Mouse (Mus musculus) kidney, adult 2 months (tissue): Measurements from ENCODE around the gene Gm38394.

Experiments used
- CTCF ChIP-seq: fragments of 200-500 bp; conservative IDR thresholded peaks from 2 replicates; pipeline ENCODE4 v1.5.1; 2011; ENCODE audit warnings: low read depth, mild to moderate bottlenecking, control low read depth, low read length, moderate library complexity, mixed read lengths; ENCODE audit not compliant: insufficient read depth, insufficient read length
- POLR2A ChIP-seq: fragments of 200-500 bp; IDR thresholded peaks from one replicate; pipeline ENCODE4 v1.6.1; 2011; ENCODE audit warnings: low read depth, low read length, control low read depth

DNA sequence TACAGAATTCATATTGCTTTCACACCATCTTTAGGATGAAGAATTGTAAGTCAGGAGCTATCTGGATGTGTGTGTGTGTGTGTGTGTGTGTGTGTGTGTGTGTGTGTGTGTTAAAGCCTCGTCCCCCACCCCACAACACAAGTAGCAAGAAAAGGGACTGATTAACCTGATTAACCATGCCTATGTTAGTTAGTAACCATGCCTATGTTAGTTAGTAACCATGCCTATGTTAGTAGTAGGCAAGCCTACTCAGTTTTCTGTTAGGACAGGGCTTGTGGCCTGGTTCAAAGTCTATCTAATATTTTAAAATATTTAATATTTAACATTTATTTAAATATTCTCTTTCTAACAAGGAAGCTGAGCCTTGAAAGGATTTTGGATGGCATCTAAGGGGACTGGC is 49.7 kb downstream of the Gm38394 start:
- TF ChIP-seq CTCF (no peak), POLR2A (no peak)
